Mouse (Mus musculus): Measurements from ENCODE around the gene Slc36a3. TPM values are rescaled to one million over a fixed set of nuclear protein-coding genes. Genes with fewer than 3 reads are reported as not detected.

The Slc36a3 gene
- polyA plus RNA-seq, 1 experiment from 2014 or later: not detected

GRCm38 (mm10) chr11:55134871-55135270, 16.6 kb downstream of the Slc36a3 start:
- no peaks in the 10 kb centered on the region for H3K27me3 ChIP-seq (ENCODE audit: control insufficient read depth, insufficient read depth, low read length)
- H3K4me2 ChIP-seq (ENCODE audit: low read length): no peak overlapping the region
- no peak for DNase-seq
- no peak overlapping the region for H3K4me3 ChIP-seq (replicated peaks; ENCODE audit: low read depth, low read length)
- H3K4me1 ChIP-seq (ENCODE audit: control insufficient read depth, insufficient read depth, low read length): no peaks in the 10 kb centered on the region
- no peak overlapping the region for H3K9ac ChIP-seq (replicated peaks; ENCODE audit: low read length)
- no peaks in the 10 kb centered on the region for H3K36me3 ChIP-seq (ENCODE audit: control insufficient read depth, insufficient read depth, low read length)
- ATAC-seq (ENCODE audit: low FRiP score, low TSS enrichment): no peak
- 88% methylated on average over 5 of the region's 5 CpGs for WGBS
- no peak overlapping the region for H3K27ac ChIP-seq (replicated peaks; ENCODE audit: low read depth, low read length)
- H3K9me3 ChIP-seq (ENCODE audit: control insufficient read depth, low read length): no peaks in the 10 kb centered on the region

GRCm38 (mm10) chr11:55134407-55134806, 17.1 kb downstream of the Slc36a3 start:
- no peaks in the 10 kb centered on the region for H3K27me3 ChIP-seq (ENCODE audit: control insufficient read depth, insufficient read depth, low read length)
- H3K4me1 ChIP-seq (ENCODE audit: control insufficient read depth, insufficient read depth, low read length): no peaks in the 10 kb centered on the region
- DNase-seq (no peak), ATAC-seq (ENCODE audit: low FRiP score, low TSS enrichment) (no peak)
- no peak overlapping the region for H3K4me2 ChIP-seq (ENCODE audit: low read length)
- H3K9me3 ChIP-seq (ENCODE audit: control insufficient read depth, low read length): no peaks in the 10 kb centered on the region
- no peak overlapping the region for H3K27ac ChIP-seq (replicated peaks; ENCODE audit: low read depth, low read length)
- 87% methylated on average over 1 of the region's 1 CpGs for WGBS
- no peaks in the 10 kb centered on the region for H3K36me3 ChIP-seq (ENCODE audit: control insufficient read depth, insufficient read depth, low read length)
- H3K4me3 ChIP-seq (replicated peaks; ENCODE audit: low read depth, low read length): no peak overlapping the region
- H3K9ac ChIP-seq (replicated peaks; ENCODE audit: low read length): no peak overlapping the region

- Histone ChIP-seq H3K9me3 (ENCODE audit: control insufficient read depth, low read length) (no peaks in the 10 kb centered on the region), H3K4me3 (replicated peaks; ENCODE audit: low read depth, low read length) (no peak overlapping the region), H3K4me1 (ENCODE audit: control insufficient read depth, insufficient read depth, low read length) (no peaks in the 10 kb centered on the region), H3K27me3 (ENCODE audit: control insufficient read depth, insufficient read depth, low read length) (no peaks in the 10 kb centered on the region), H3K27ac (replicated peaks; ENCODE audit: low read depth, low read length) (no peak overlapping the region), H3K36me3 (ENCODE audit: control insufficient read depth, insufficient read depth, low read length) (no peaks in the 10 kb centered on the region), H3K9ac (replicated peaks; ENCODE audit: low read length) (no peak overlapping the region), H3K4me2 (ENCODE audit: low read length) (no peak overlapping the region)
- ATAC-seq (ENCODE audit: low FRiP score, low TSS enrichment) (no peak), DNase-seq (no peak)
- 95% methylated on average over 1 of the region's 1 CpGs for WGBS
These were observed 18.3 kb downstream of the Slc36a3 start for GRCm38 (mm10) chr11:55133204-55133603.

- DNase-seq: no peak
- WGBS: 87% methylated on average over 1 of the region's 1 CpGs
- Histone ChIP-seq H3K27me3 (ENCODE audit: control insufficient read depth, insufficient read depth, low read length) (no peaks in the 10 kb centered on the region), H3K4me1 (ENCODE audit: control insufficient read depth, insufficient read depth, low read length) (no peaks in the 10 kb centered on the region), H3K9me3 (ENCODE audit: control insufficient read depth, low read length) (no peaks in the 10 kb centered on the region), H3K36me3 (ENCODE audit: control insufficient read depth, insufficient read depth, low read length) (no peaks in the 10 kb centered on the region), H3K4me2 (ENCODE audit: low read length) (no peak overlapping the region), H3K27ac (replicated peaks; ENCODE audit: low read depth, low read length) (no peak overlapping the region), H3K9ac (replicated peaks; ENCODE audit: low read length) (no peak overlapping the region), H3K4me3 (replicated peaks; ENCODE audit: low read depth, low read length) (no peak overlapping the region)
- no peak for ATAC-seq (ENCODE audit: low FRiP score, low TSS enrichment)
These were observed 19.6 kb downstream of the Slc36a3 start for GRCm38 (mm10) chr11:55131946-55132345.

GRCm38 (mm10) chr11:55131077-55131742, 20.3 kb downstream of the Slc36a3 start:
- Histone ChIP-seq H3K36me3 (ENCODE audit: control insufficient read depth, insufficient read depth, low read length) (no peaks in the 10 kb centered on the region), H3K4me2 (ENCODE audit: low read length) (no peak overlapping the region), H3K27me3 (ENCODE audit: control insufficient read depth, insufficient read depth, low read length) (no peaks in the 10 kb centered on the region), H3K4me3 (replicated peaks; ENCODE audit: low read depth, low read length) (no peak overlapping the region), H3K4me1 (ENCODE audit: control insufficient read depth, insufficient read depth, low read length) (no peaks in the 10 kb centered on the region), H3K9me3 (ENCODE audit: control insufficient read depth, low read length) (no peaks in the 10 kb centered on the region), H3K27ac (replicated peaks; ENCODE audit: low read depth, low read length) (no peak overlapping the region), H3K9ac (replicated peaks; ENCODE audit: low read length) (no peak overlapping the region)
- 91% methylated on average over 11 of the region's 11 CpGs for WGBS
- no peak for DNase-seq
- no peak for ATAC-seq (ENCODE audit: low FRiP score, low TSS enrichment)

GRCm38 (mm10) chr11:55128411-55128810, 23.1 kb downstream of the Slc36a3 start:
- 79% methylated on average over 3 of the region's 3 CpGs for WGBS
- DNase-seq: no peak
- no peak overlapping the region for H3K9ac ChIP-seq (replicated peaks; ENCODE audit: low read length)
- H3K4me2 ChIP-seq (ENCODE audit: low read length): no peak overlapping the region
- no peaks in the 10 kb centered on the region for H3K36me3 ChIP-seq (ENCODE audit: control insufficient read depth, insufficient read depth, low read length)
- no peaks in the 10 kb centered on the region for H3K9me3 ChIP-seq (ENCODE audit: control insufficient read depth, low read length)
- no peaks in the 10 kb centered on the region for H3K4me1 ChIP-seq (ENCODE audit: control insufficient read depth, insufficient read depth, low read length)
- ATAC-seq (ENCODE audit: low FRiP score, low TSS enrichment): no peak
- no peak overlapping the region for H3K4me3 ChIP-seq (replicated peaks; ENCODE audit: low read depth, low read length)
- H3K27me3 ChIP-seq (ENCODE audit: control insufficient read depth, insufficient read depth, low read length): no peaks in the 10 kb centered on the region
- H3K27ac ChIP-seq (replicated peaks; ENCODE audit: low read depth, low read length): no peak overlapping the region

GRCm38 (mm10) chr11:55127937-55128336, 23.6 kb downstream of the Slc36a3 start:
- H3K27ac ChIP-seq (replicated peaks; ENCODE audit: low read depth, low read length): no peak overlapping the region
- H3K4me1 ChIP-seq (ENCODE audit: control insufficient read depth, insufficient read depth, low read length): no peaks in the 10 kb centered on the region
- H3K4me2 ChIP-seq (ENCODE audit: low read length): no peak overlapping the region
- 57% methylated on average over 6 of the region's 6 CpGs for WGBS
- no peak for DNase-seq
- no peaks in the 10 kb centered on the region for H3K27me3 ChIP-seq (ENCODE audit: control insufficient read depth, insufficient read depth, low read length)
- H3K36me3 ChIP-seq (ENCODE audit: control insufficient read depth, insufficient read depth, low read length): no peaks in the 10 kb centered on the region
- H3K9me3 ChIP-seq (ENCODE audit: control insufficient read depth, low read length): no peaks in the 10 kb centered on the region
- ATAC-seq (ENCODE audit: low FRiP score, low TSS enrichment): no peak
- no peak overlapping the region for H3K9ac ChIP-seq (replicated peaks; ENCODE audit: low read length)
- H3K4me3 ChIP-seq (replicated peaks; ENCODE audit: low read depth, low read length): no peak overlapping the region

- Histone ChIP-seq H3K27me3 (ENCODE audit: control insufficient read depth, insufficient read depth, low read length) (no peaks in the 10 kb centered on the region), H3K36me3 (ENCODE audit: control insufficient read depth, insufficient read depth, low read length) (no peaks in the 10 kb centered on the region), H3K4me3 (replicated peaks; ENCODE audit: low read depth, low read length) (no peak overlapping the region), H3K9me3 (ENCODE audit: control insufficient read depth, low read length) (no peaks in the 10 kb centered on the region), H3K27ac (replicated peaks; ENCODE audit: low read depth, low read length) (no peak overlapping the region), H3K9ac (replicated peaks; ENCODE audit: low read length) (no peak overlapping the region), H3K4me1 (ENCODE audit: control insufficient read depth, insufficient read depth, low read length) (no peaks in the 10 kb centered on the region), H3K4me2 (ENCODE audit: low read length) (no peak overlapping the region)
- ATAC-seq (ENCODE audit: low FRiP score, low TSS enrichment) (no peak), DNase-seq (no peak)
- WGBS: 81% methylated on average over 3 of the region's 3 CpGs
These were observed 24.8 kb downstream of the Slc36a3 start for GRCm38 (mm10) chr11:55126663-55127062.

- Histone ChIP-seq H3K9me3 (ENCODE audit: control insufficient read depth, low read length) (no peaks in the 10 kb centered on the region), H3K36me3 (ENCODE audit: control insufficient read depth, insufficient read depth, low read length) (no peaks in the 10 kb centered on the region), H3K4me2 (ENCODE audit: low read length) (no peak overlapping the region), H3K27me3 (ENCODE audit: control insufficient read depth, insufficient read depth, low read length) (no peaks in the 10 kb centered on the region), H3K27ac (replicated peaks; ENCODE audit: low read depth, low read length) (no peak overlapping the region), H3K4me3 (replicated peaks; ENCODE audit: low read depth, low read length) (no peak overlapping the region), H3K4me1 (ENCODE audit: control insufficient read depth, insufficient read depth, low read length) (no peaks in the 10 kb centered on the region), H3K9ac (replicated peaks; ENCODE audit: low read length) (no peak overlapping the region)
- WGBS: 93% methylated on average over 1 of the region's 1 CpGs
- DNase-seq: no peak
- ATAC-seq (ENCODE audit: low FRiP score, low TSS enrichment): no peak
These were observed 30.1 kb downstream of the Slc36a3 start for GRCm38 (mm10) chr11:55121430-55121829.

Measured in midbrain, embryonic 14.5 days (tissue).